Mouse (Mus musculus) hindbrain, embryonic 14.5 days (tissue): ENCODE data around the gene Irf2bp2. TPM values are rescaled to one million over a fixed set of nuclear protein-coding genes. Genes with fewer than 3 reads are reported as not detected.
A peak's percentile ranks its signal among the peaks of the same experiment; 100 is the strongest.

Experiments
- ATAC-seq: fragments of 200-750 bp; cut with Nextera tagmentation; 2 replicates; pipeline ENCODE4 v1.8.0; 2017; ENCODE audit warnings: moderate number of reproducible peaks, mild to moderate bottlenecking, moderate TSS enrichment, moderate library complexity; ENCODE audit not compliant: low FRiP score
- DNase-seq: peaks from one replicate; pipeline ENCODE4 v3.0.0-alpha.2; 2015; ENCODE audit warnings: low spot score
- H3K27ac ChIP-seq: fragments of 300-500 bp; sonication (generic); 2 replicates; pipeline ENCODE4 v1.5.1; 2014; ENCODE audit warnings: mild to moderate bottlenecking, moderate library complexity
- H3K27me3 ChIP-seq: fragments of 300-500 bp; sonication (generic); 2 replicates; pipeline ENCODE4 v1.6.1; 2014; ENCODE audit warnings: mild to moderate bottlenecking, low read length, mixed read lengths; ENCODE audit not compliant: control insufficient read depth, insufficient read depth
- H3K36me3 ChIP-seq: fragments of 300-500 bp; sonication (generic); replicated peaks from 2 replicates; pipeline ENCODE4 v1.6.1; 2014; ENCODE audit not compliant: control insufficient read depth, insufficient read depth
- H3K4me1 ChIP-seq: fragments of 300-500 bp; sonication (generic); replicated peaks from 2 replicates; pipeline ENCODE4 v1.6.1; 2014; ENCODE audit warnings: antibody characterized with exemption, low read length, mixed read lengths; ENCODE audit not compliant: control insufficient read depth, insufficient read depth
- H3K4me2 ChIP-seq: fragments of 300-500 bp; sonication (generic); replicated peaks from 2 replicates; pipeline ENCODE4 v1.6.1; 2014; ENCODE audit warnings: mild to moderate bottlenecking, moderate library complexity
- H3K4me3 ChIP-seq: fragments of 300-500 bp; sonication (generic); replicated peaks from 2 replicates; pipeline ENCODE4 v1.5.1; 2014; ENCODE audit warnings: mild to moderate bottlenecking, low read length
- H3K9ac ChIP-seq: fragments of 300-500 bp; sonication (generic); 2 replicates; pipeline ENCODE4 v1.6.1; 2014
- H3K9me3 ChIP-seq: fragments of 300-500 bp; sonication (generic); 2 replicates; pipeline ENCODE4 v1.6.1; 2016; ENCODE audit warnings: low read length; ENCODE audit not compliant: control insufficient read depth
- WGBS: fragments of 180-500 bp; shearing (Covaris S2); extraction: QIAGEN DNeasy Blood & Tissue Kit; methylation state at CpG from one replicate; pipeline ENCODE4 v1.1.7; 2014; 5-methylcytosine and 5-hydroxymethylcytosine counted together
- polyA plus RNA-seq: library from polyadenylated mRNA; unstranded; fragments of >200 nt; fragmentation: Nextera tagmentation; extraction: Ambion mirVana; gene quantifications from 2 replicates; pipeline ENCODE4 v1.2.1, GENCODE M21; 2014

Gene Irf2bp2
- polyA plus RNA-seq, 1 experiment from 2014 or later: 7.4 TPM

DNA sequence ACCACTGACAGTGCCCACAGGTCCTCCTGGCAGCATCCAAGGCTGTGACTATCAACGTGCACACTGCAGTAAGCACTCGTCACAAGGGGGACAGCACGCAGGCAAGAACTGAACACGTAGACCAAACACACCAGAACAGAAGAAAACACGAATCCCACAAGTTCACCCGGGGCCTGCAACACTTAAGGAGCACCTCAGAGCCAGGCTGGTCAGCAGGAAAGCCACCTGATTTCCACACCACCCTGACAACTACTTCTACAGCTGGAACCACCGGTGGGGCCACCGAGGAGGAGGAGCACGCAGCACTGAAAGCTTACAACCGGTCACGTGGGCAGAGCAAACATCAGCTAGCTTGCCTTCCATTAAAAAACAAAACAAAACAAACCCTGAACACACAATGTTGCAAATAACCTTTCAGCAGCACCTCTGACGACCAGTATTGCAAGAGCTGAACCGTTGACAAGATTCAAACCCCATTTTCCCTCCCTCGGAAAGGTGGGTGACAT, 3.7 kb downstream of the Irf2bp2 start:
- H3K27me3 ChIP-seq: no peaks in the 10 kb centered on the region
- peaks cover 35% of the 10 kb centered on the region; the same call in 1 of the 2 replicates for H3K36me3 ChIP-seq
- peak overlapping the region; percentile 100 for H3K4me3 ChIP-seq
- WGBS: 12% methylated on average over 14 of the region's 14 CpGs
- H3K27ac ChIP-seq: no peak overlapping the region
- ATAC-seq: no peak
- H3K4me2 ChIP-seq: peak overlapping the region; percentile 98
- no peak for DNase-seq
- no peaks in the 10 kb centered on the region for H3K9me3 ChIP-seq
- H3K9ac ChIP-seq: peak overlapping the region; percentile 100
- H3K4me1 ChIP-seq: peaks cover 53% of the 10 kb centered on the region

DNA sequence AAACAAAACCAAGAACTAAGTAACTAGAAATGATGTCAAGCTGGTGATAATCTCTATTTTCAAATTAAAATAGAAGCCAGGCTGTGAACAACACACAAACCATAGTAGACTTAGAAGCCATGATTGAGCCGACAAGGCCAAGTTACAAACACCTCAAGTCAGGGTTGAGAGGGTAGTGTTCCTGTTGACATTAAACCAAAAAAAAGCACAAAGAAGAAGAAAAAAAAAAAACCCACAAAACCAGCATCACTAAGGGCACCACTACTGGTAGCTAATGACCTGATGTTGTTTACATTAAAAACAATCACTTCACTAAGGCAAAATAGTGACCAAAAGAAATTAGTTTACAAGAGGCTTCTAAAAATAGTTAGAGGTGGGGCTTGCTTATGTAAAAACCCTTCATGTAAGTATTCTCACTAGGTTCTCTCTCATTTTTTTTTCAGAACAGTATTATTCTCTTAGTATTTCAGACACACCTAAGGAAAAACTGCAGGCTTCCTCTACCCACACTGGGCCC, 4.2 kb downstream of the Irf2bp2 start:
- no peak for ATAC-seq
- peak overlapping the region; percentile 100 for H3K9ac ChIP-seq
- H3K4me3 ChIP-seq: peak overlapping the region; percentile 100
- H3K4me1 ChIP-seq: peaks cover 53% of the 10 kb centered on the region
- no peak overlapping the region for H3K27ac ChIP-seq
- DNase-seq: no peak
- H3K9me3 ChIP-seq: no peaks in the 10 kb centered on the region
- H3K36me3 ChIP-seq: peaks cover 35% of the 10 kb centered on the region; the same call in 1 of the 2 replicates
- 44% methylated on average over 1 of the region's 1 CpGs for WGBS
- no peaks in the 10 kb centered on the region for H3K27me3 ChIP-seq
- peak overlapping the region; percentile 98 for H3K4me2 ChIP-seq

DNA sequence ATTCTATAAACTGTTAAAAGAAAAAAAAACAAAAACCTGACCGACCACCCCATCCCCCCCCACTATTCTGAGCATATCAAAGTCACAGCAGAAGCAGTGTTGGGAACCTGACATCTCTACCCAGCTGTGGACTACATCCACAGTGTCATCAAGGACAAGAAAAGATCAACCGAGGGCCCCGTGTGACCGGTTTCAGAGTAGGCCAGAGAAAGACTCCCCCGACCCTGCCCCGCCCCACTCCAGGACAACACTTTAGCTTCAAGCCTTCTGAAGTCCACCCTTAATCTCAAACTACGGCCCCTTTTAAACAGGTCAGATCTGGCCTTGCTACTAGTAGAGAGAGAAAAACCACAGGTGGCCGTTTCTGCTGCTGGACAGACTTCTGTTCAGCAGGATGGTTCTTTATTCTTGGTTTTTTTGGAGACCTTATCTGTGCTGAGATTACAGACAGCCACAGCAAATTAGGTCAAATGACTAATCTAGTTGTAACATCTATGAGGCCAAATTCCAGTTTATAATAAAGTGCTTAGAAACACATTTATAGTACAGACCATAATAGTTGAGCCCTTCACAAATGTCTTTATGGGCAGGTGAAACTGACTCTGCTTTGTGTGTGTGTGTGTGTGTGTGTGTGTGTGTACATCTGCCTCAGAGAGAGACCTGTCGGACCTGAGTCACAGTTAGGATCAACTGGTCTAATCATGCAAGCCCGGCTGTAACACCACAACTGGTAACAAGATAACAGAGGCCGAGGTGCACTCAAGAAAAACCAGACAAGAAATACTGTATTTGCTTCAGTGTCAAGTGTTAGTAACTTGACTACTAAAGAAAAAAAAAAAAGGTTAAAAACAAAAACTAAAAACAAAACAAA, 4.9 kb downstream of the Irf2bp2 start:
- H3K27ac ChIP-seq: no peak overlapping the region
- peak overlapping the region; percentile 100 for H3K4me3 ChIP-seq
- H3K9me3 ChIP-seq: no peaks in the 10 kb centered on the region
- peaks cover 59% of the 10 kb centered on the region for H3K4me1 ChIP-seq
- WGBS: 31% methylated on average over 11 of the region's 11 CpGs
- ATAC-seq (no peak), DNase-seq (no peak)
- no peaks in the 10 kb centered on the region for H3K27me3 ChIP-seq
- peaks cover 35% of the 10 kb centered on the region; the same call in 1 of the 2 replicates for H3K36me3 ChIP-seq
- peak overlapping the region; percentile 98 for H3K4me2 ChIP-seq
- H3K9ac ChIP-seq: peak overlapping the region; percentile 100

DNA sequence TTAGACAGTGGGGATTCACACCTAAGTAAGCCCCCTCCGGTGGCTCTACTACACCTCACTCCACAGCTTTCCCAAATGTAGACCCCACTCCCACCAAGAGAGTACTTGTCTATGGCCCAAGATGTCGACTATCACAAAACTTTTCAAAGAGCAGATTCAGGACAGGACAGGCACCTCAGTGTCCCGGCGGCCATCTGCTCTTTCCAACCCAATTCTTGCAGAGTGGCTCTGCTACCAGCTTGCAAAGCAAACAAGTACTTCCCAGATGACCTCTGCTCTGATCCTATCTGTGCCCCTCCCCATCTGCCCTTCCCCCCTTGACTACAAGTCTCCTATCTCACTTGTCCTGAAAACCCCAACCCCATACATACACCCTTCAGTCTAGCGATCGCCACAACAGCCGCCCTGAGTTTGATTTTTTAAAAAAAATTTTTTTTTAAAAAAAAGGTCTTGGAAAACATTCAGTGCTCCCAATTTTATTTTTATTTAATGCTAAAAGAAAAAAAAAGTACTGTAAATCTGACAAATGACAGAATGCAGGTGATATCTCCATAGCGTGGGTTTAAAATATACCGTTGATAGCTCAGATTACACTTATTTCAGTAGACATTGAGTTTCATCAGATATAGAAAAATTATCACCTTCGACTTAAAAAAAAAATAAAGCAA, 5.8 kb downstream of the Irf2bp2 start:
- DNase-seq: no peak
- Histone ChIP-seq H3K27me3 (no peaks in the 10 kb centered on the region), H3K27ac (no peak overlapping the region), H3K4me2 (peak overlapping the region; percentile 98), H3K4me1 (peaks cover 66% of the 10 kb centered on the region), H3K9ac (peak overlapping the region; percentile 100), H3K9me3 (no peaks in the 10 kb centered on the region), H3K4me3 (peak overlapping the region; percentile 100), H3K36me3 (peaks cover 35% of the 10 kb centered on the region; the same call in 1 of the 2 replicates)
- ATAC-seq: no peak
- 76% methylated on average over 10 of the region's 10 CpGs for WGBS

DNA sequence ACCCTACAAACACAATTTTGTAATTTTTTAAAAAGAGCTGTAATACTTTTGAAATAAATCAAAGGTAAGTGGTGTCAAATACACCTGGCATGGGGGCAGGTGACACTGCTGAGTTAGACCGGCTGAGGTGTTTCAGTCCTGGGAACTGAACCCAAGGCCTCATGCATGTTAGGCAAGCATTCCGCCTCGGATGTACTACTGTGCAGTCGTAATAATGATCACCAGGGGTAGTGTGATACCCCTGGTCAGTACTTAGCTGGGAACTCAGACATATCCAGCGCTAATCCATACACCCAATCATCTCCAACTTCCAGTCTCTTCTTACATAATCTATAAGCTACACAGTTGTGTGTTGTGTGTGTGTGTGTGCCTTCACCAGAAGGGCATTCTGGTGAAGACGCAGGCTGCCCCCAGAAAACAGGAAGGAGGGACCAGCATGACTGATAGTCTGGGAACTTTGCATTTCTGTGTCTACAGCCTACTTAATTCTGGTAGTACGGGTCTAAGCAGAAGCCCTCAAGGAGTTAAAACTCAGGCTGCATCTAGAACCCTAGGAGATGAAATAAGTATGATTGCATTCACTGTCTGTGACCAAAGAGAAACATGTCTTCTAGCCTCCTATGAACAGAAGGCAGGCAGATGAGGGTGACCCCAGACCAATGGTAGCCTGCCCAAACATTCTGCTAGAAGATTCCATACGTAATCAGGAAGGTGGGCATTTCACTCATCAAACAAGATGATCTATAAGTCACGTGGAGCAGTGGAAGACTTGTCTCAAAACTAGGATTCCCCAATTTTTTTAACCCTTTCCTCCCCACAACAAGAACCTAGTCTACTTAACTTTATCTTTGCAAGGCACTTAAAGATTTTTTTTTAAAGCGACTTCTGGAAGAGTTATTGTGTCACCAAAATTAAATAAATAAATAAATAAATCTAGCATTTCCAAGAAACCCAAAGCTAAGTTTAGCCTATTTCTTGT, 6.9 kb downstream of the Irf2bp2 start:
- Histone ChIP-seq H3K4me1 (peaks cover 66% of the 10 kb centered on the region), H3K36me3 (peaks cover 35% of the 10 kb centered on the region; the same call in 1 of the 2 replicates), H3K4me2 (peak overlapping the region; percentile 98), H3K27me3 (no peaks in the 10 kb centered on the region), H3K4me3 (no peak overlapping the region), H3K9me3 (no peaks in the 10 kb centered on the region), H3K9ac (no peak overlapping the region), H3K27ac (no peak overlapping the region)
- ATAC-seq (no peak), DNase-seq (no peak)
- 81% methylated on average over 10 of the region's 10 CpGs for WGBS

DNA sequence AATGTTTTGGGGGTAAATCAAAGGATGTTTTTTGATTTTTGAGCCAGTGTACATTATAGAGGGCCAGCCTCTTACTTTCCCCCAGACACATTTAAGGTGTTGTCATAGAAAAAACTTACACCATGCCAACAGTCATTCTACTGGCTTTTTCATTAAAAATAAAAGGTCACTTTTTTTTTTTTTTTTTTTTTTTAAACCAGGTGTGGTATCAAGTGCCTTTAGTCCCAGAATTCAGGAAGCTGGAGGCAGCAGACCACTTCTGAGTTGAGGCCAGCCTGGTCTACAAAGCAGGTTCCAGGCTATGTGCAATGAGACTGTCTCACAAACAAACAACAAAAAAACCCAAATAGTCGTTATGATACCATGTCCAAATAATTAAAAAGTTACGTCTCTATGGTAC, 7.7 kb downstream of the Irf2bp2 start:
- Histone ChIP-seq H3K36me3 (peaks cover 30% of the 10 kb centered on the region; the same call in 1 of the 2 replicates), H3K9me3 (no peaks in the 10 kb centered on the region), H3K4me2 (peak overlapping the region; percentile 100; the same call in 1 of the 2 replicates), H3K27ac (no peak overlapping the region), H3K27me3 (no peaks in the 10 kb centered on the region), H3K9ac (no peak overlapping the region), H3K4me1 (peaks cover 66% of the 10 kb centered on the region), H3K4me3 (no peak overlapping the region)
- 88% methylated on average over 2 of the region's 2 CpGs for WGBS
- DNase-seq (no peak), ATAC-seq (no peak)

DNA sequence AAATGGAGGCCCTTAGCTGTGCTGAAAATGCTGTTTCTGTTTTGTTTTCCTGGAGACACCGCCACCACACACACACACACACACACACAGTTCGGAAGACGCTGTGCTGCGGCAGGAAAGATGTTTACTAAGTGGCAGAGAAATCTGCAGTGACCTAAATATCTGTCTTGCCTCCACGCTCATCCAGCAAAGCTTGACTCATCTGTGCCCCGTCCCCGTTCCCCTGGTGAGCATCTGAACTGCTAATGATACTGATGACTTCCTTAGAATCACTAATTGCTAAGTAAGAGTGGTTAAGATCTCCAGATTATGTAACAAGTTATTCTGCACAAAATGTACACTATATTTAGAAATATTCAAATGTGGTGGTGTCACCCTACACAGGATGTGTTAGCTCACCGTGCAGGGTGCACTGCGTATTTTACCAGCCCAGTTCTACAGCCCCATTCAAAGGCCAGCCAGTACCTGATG, 8.2 kb downstream of the Irf2bp2 start:
- Histone ChIP-seq H3K27me3 (no peaks in the 10 kb centered on the region), H3K27ac (no peak overlapping the region)
- WGBS: 54% methylated on average over 9 of the region's 9 CpGs

DNA sequence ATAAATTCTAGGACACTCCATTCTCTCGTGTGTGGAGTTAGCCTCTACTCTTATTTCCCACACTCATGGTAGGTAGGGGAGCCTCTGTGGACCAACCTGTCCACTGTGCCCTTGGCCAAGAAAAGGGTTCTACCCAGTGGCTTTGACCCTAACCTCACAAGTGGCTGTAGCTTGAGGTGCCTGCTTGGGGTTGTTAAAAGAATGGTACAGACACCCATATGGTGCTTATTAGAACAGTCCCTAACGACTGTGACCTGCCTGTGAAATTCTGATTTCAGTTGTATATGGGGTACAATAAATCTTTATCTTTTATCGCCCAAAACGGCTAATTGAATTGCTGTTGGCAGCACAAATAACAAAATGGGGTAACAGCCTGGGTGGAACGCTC, 8.9 kb downstream of the Irf2bp2 start:
- H3K27ac ChIP-seq: peak overlapping the region; percentile 86
- H3K4me2 ChIP-seq: peak overlapping the region; percentile 100
- no peaks in the 10 kb centered on the region for H3K27me3 ChIP-seq
- peaks cover 59% of the 10 kb centered on the region for H3K4me1 ChIP-seq
- peak overlapping the region; percentile 51 for H3K4me3 ChIP-seq
- no peak for DNase-seq
- no peaks in the 10 kb centered on the region for H3K9me3 ChIP-seq
- peak; percentile 12; the same call in 1 of the 2 replicates for ATAC-seq
- peak overlapping the region; percentile 70 for H3K9ac ChIP-seq
- 16% methylated on average over 5 of the region's 5 CpGs for WGBS
- H3K36me3 ChIP-seq: peaks cover 23% of the 10 kb centered on the region; the same call in 1 of the 2 replicates

More for the DNA sequence above, 8.2 kb downstream of the Irf2bp2 start:
- peaks cover 66% of the 10 kb centered on the region for H3K4me1 ChIP-seq
- no peak for DNase-seq
- H3K36me3 ChIP-seq: peaks cover 27% of the 10 kb centered on the region; the same call in 1 of the 2 replicates
- peak overlapping the region; percentile 100 for H3K4me2 ChIP-seq
- H3K4me3 ChIP-seq: no peak overlapping the region
- no peaks in the 10 kb centered on the region for H3K9me3 ChIP-seq
- ATAC-seq: no peak
- no peak overlapping the region for H3K9ac ChIP-seq
